Mouse (Mus musculus) heart, adult 2 months (tissue): ENCODE data around the gene Drosha.

Experiments used
- CTCF ChIP-seq: fragments of 200-600 bp; IDR thresholded peaks from 2 replicates; pipeline ENCODE4 v1.8.1; 2022; ENCODE audit warnings: antibody characterized with exemption, mild to moderate bottlenecking, moderate library complexity
- EP300 ChIP-seq: fragments of 200-500 bp; IDR thresholded peaks from 2 replicates; pipeline ENCODE4 v1.6.1; 2011; ENCODE audit warnings: low read depth, low read length, control low read depth; ENCODE audit not compliant: insufficient read depth
- POLR2A ChIP-seq: fragments of 200-500 bp; IDR thresholded peaks from 2 replicates; pipeline ENCODE4 v1.6.1; 2011; ENCODE audit warnings: mild to moderate bottlenecking, low read depth, low read length, control low read depth; ENCODE audit not compliant: insufficient read depth

GRCm38 (mm10) chr15:12968815-12969214 is 144.2 kb downstream of the Drosha start:
- TF ChIP-seq CTCF (no peak), POLR2A (no peak), EP300 (no peak)
